Mouse (Mus musculus) hindbrain, embryonic 12.5 days (tissue): ENCODE measurements at regions not wholly inside any gene's neighbourhood (a gene's known extent, or its start where the extent isn't known, plus 50 kb on each side); places are given as distances from the start of the nearest gene placed in this dataset. TPM values are rescaled to one million over a fixed set of nuclear protein-coding genes. Genes with fewer than 3 reads are reported as not detected.

ENCODE experiments used
- ATAC-seq: fragments of 200-750 bp; cut with Nextera tagmentation; 2 replicates; pipeline ENCODE4 v1.8.0; 2017; ENCODE audit warnings: moderate TSS enrichment; ENCODE audit not compliant: low FRiP score
- H3K27ac ChIP-seq: fragments of 300-500 bp; sonication (generic); 2 replicates; pipeline ENCODE4 v1.5.1; 2016; ENCODE audit warnings: mild to moderate bottlenecking
- H3K27me3 ChIP-seq: fragments of 300-500 bp; sonication (generic); 2 replicates; pipeline ENCODE4 v1.6.1; 2016; ENCODE audit warnings: mild to moderate bottlenecking
- H3K36me3 ChIP-seq: fragments of 300-500 bp; sonication (generic); 2 replicates; pipeline ENCODE4 v1.6.1; 2016; ENCODE audit warnings: mild to moderate bottlenecking
- H3K4me1 ChIP-seq: fragments of 300-500 bp; sonication (generic); 2 replicates; pipeline ENCODE4 v1.6.1; 2016
- H3K4me2 ChIP-seq: fragments of 300-500 bp; sonication (generic); replicated peaks from 2 replicates; pipeline ENCODE4 v1.6.1; 2016; ENCODE audit warnings: mild to moderate bottlenecking
- H3K4me3 ChIP-seq: fragments of 300-500 bp; sonication (generic); 2 replicates; pipeline ENCODE4 v1.5.1; 2016; ENCODE audit warnings: mild to moderate bottlenecking
- H3K9ac ChIP-seq: fragments of 300-500 bp; sonication (generic); 2 replicates; pipeline ENCODE4 v1.6.1; 2016; ENCODE audit warnings: mild to moderate bottlenecking, moderate library complexity
- H3K9me3 ChIP-seq: fragments of 300-500 bp; sonication (generic); replicated peaks from 2 replicates; pipeline ENCODE4 v1.6.1; 2016; ENCODE audit warnings: mild to moderate bottlenecking
- WGBS: fragments of 180-500 bp; shearing (Covaris S2); methylation state at CpG from one replicate; pipeline ENCODE4 v1.1.7; 2016; 5-methylcytosine and 5-hydroxymethylcytosine counted together
- microRNA-seq: library from miRNA; unstranded; fragments of <30 nt; microRNA quantifications from one replicate; pipeline ENCODE4, GENCODE M21; 2017

DNA sequence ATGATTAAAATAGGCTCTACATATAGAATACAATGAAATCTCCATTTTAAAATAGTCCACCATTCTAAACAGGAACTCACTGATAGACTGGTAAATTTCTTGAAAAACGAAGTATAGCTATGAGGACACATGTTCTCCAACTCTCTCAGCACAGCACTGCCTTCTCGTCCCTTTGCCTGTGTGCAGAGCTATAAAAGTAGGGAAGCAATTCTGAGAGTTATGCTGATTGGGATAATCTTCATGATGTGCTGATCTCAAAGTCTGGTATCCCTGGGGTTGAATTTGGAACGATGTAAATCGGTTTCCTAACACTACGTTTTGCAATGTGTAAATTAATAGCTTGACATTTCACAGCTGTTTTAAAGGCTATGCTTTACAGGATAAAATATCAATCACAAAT is 321.4 kb upstream of the Slitrk5 start:
- H3K27me3 ChIP-seq: no peaks in the 10 kb centered on the region
- H3K4me1 ChIP-seq: no peaks in the 10 kb centered on the region
- H3K4me3 ChIP-seq: no peak overlapping the region
- no peak overlapping the region for H3K4me2 ChIP-seq
- H3K9me3 ChIP-seq: no peaks in the 10 kb centered on the region
- no peak overlapping the region for H3K27ac ChIP-seq
- no peak for ATAC-seq
- WGBS: 84% methylated on average over 5 of the region's 5 CpGs
- no peaks in the 10 kb centered on the region for H3K36me3 ChIP-seq
- H3K9ac ChIP-seq: no peak overlapping the region

DNA sequence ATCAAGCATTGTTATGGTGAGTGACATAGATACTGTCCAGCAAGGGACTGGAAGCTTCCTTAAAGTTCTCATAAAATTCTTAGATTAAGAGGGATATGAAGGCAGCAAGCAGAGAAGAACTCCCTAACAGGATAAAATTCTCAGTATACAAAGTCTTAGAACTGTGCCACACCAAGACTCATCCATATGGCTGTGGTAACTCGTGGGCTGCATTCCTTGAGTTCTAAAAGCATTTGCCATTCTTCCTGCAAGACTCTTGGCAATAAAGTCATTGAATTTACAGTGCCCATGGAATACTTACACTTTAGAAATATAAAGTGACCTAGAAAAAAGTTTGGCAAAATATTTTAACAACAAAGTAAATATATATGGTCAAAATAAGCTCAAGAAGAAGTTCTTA is 278.1 kb upstream of the Slitrk5 start:
- ATAC-seq: no peak
- Histone ChIP-seq H3K9me3 (no peaks in the 10 kb centered on the region), H3K36me3 (no peaks in the 10 kb centered on the region), H3K9ac (no peak overlapping the region), H3K4me3 (no peak overlapping the region), H3K27me3 (no peaks in the 10 kb centered on the region), H3K4me2 (no peak overlapping the region), H3K27ac (no peak overlapping the region), H3K4me1 (no peaks in the 10 kb centered on the region)
- 65% methylated on average over 1 of the region's 1 CpGs for WGBS

DNA sequence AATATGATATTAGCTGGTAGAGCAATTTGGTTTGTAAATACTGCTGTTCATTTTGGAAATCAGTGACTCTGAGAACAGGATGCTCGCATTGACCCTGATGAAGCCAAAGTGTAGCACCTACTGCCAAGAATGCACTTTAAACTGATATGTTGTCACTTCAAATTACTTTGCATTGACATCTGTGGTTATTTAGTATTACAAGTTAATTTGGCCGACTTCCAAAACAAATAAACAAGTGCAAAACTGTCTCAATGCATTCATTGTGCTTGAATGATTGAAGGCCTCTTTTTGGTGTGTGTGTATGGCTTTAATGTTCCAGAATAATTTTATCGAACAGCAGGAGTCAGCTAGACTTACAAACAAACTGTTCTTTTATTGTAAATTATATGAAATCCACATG is 274.1 kb upstream of the Slitrk5 start:
- H3K4me1 ChIP-seq: no peaks in the 10 kb centered on the region
- H3K4me3 ChIP-seq: no peak overlapping the region
- H3K27me3 ChIP-seq: no peaks in the 10 kb centered on the region
- H3K4me2 ChIP-seq: no peak overlapping the region
- H3K36me3 ChIP-seq: no peaks in the 10 kb centered on the region
- H3K9ac ChIP-seq: no peak overlapping the region
- H3K9me3 ChIP-seq: no peaks in the 10 kb centered on the region
- H3K27ac ChIP-seq: no peak overlapping the region
- WGBS: 66% methylated on average over 3 of the region's 3 CpGs
- ATAC-seq: no peak

DNA sequence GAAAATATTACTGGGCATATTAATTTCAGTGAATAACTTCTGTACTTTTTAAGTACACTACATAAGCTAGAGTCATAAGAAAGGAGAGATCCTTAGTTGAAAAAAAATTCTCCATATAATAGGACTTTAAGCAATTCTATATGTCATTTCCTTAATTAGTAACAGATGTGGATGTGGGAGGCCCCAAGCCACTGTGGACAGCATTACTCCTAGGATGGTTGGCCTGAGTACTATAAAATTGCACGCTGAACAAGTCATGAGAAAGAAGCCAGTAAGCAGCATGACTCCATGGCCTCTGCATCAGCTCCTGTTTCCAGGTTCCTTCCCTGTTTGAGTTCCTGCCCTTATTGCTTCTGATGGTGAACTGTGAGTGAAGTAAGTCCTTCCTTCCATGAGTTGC is 272.4 kb upstream of the Slitrk5 start:
- no peaks in the 10 kb centered on the region for H3K36me3 ChIP-seq

DNA sequence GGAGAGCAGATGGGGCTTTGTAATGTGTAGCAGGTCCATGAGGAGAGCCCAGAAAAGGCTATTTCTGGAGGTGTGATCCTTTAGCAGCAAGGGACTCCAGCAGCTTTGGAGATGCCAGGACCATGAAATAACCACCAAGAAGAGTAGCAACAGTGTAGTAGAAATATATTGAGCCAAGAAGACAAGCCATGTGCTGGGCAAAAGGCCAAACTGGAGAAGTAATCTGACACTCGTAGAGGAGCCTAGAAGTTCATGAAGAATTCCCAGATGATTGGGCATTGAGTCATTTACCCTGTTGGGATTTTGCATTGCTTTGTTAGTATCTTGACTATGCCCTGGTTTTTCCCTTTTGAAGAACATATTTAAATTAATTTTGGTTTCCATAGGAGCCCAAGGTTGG is 271.3 kb upstream of the Slitrk5 start:
- H3K4me1 ChIP-seq: no peaks in the 10 kb centered on the region
- ATAC-seq: no peak
- 84% methylated on average over 1 of the region's 1 CpGs for WGBS
- H3K9ac ChIP-seq: no peak overlapping the region
- no peak overlapping the region for H3K4me3 ChIP-seq
- H3K27me3 ChIP-seq: no peaks in the 10 kb centered on the region
- H3K9me3 ChIP-seq: no peaks in the 10 kb centered on the region
- no peak overlapping the region for H3K4me2 ChIP-seq
- H3K36me3 ChIP-seq: no peaks in the 10 kb centered on the region
- H3K27ac ChIP-seq: no peak overlapping the region

More for the DNA sequence above, 272.4 kb upstream of the Slitrk5 start:
- Histone ChIP-seq H3K4me2 (no peak overlapping the region), H3K4me3 (no peak overlapping the region), H3K27me3 (no peaks in the 10 kb centered on the region), H3K9ac (no peak overlapping the region), H3K4me1 (no peaks in the 10 kb centered on the region), H3K9me3 (no peaks in the 10 kb centered on the region), H3K27ac (no peak overlapping the region)
- ATAC-seq: no peak
- 57% methylated on average over 1 of the region's 1 CpGs for WGBS

DNA sequence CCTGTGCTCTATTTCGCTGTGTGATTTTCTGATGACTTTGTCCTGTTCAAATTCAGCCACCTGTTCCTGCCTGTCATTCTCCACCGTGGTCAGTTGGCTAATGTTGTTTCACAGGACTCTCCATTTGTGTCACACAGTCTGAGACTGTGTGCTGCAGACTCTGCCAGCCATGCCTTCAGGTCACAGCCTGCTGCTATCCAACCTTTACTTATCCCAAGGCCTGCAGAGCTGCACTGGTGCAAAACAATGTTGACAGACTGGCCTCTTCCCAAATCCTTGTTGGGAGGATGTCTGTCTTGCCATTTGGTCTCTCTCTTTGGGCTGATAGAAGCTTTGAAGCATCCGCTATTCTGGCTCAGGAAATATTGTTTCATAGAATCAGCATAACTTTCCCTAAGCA is 261.4 kb upstream of the Slitrk5 start:
- H3K27ac ChIP-seq: no peak overlapping the region
- ATAC-seq: no peak
- no peaks in the 10 kb centered on the region for H3K36me3 ChIP-seq
- no peak overlapping the region for H3K4me3 ChIP-seq
- H3K4me2 ChIP-seq: no peak overlapping the region
- WGBS: 83% methylated on average over 3 of the region's 3 CpGs
- H3K27me3 ChIP-seq: no peaks in the 10 kb centered on the region
- H3K4me1 ChIP-seq: no peaks in the 10 kb centered on the region
- no peaks in the 10 kb centered on the region for H3K9me3 ChIP-seq
- no peak overlapping the region for H3K9ac ChIP-seq

- Histone ChIP-seq H3K9me3 (no peaks in the 10 kb centered on the region), H3K9ac (no peak overlapping the region), H3K4me1 (no peaks in the 10 kb centered on the region), H3K27ac (no peak overlapping the region), H3K4me2 (no peak overlapping the region), H3K27me3 (no peaks in the 10 kb centered on the region), H3K36me3 (no peaks in the 10 kb centered on the region), H3K4me3 (no peak overlapping the region)
- no peak for ATAC-seq
- WGBS: 76% methylated on average over 3 of the region's 3 CpGs
Measured at GRCm38 (mm10) chr14:111418531-111418930, 256.4 kb upstream of the Slitrk5 start.

DNA sequence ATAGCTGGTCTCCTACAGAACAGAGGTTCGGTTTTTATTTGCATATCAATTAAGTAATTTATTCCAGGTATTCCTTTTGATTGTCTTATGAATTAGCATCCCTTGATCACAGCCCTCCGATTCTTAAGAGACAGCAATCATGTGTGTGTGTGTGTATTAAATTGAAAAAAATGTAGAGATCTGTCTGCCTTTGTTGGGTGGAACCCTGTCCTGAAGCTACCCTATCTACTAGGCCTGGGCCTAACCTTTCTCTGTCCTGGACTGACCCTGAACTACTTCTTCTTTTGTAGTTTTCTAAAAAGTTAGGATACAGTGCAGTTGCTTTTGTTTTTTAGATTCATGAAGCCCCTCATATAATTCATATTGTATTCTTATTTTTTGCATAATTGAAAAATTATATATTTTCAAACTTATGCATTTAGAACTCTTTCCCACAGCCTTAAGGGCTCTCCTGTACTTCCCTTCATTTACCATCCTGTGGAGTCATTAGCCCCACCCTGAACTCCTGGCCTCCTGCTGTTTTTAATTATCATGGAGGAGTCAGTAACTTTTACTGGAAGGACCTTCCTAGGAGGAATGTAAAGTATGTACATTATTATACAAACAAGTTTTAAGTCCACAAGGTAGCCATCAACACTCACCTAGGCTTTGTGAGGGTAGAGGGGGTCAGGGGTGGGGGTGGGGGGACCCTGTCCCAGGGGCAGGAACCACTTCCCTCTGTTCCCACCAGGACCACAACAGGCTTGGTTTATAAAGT is 245.6 kb upstream of the Slitrk5 start:
- no peak for ATAC-seq
- H3K9me3 ChIP-seq: no peaks in the 10 kb centered on the region
- 89% methylated on average over 2 of the region's 2 CpGs for WGBS
- no peak overlapping the region for H3K27ac ChIP-seq
- H3K4me2 ChIP-seq: no peak overlapping the region
- H3K36me3 ChIP-seq: no peaks in the 10 kb centered on the region
- no peaks in the 10 kb centered on the region for H3K27me3 ChIP-seq
- H3K4me3 ChIP-seq: no peak overlapping the region
- no peak overlapping the region for H3K9ac ChIP-seq
- no peaks in the 10 kb centered on the region for H3K4me1 ChIP-seq

Small RNAs in the stretch of these regions (microRNA-seq; reads per million reads assigned to microRNA genes)
- gene Gm22802: not detected
